Mouse (Mus musculus) small intestine, adult 2 months (tissue): ENCODE measurements around the gene Mettl27.

Experiments used
- CTCF ChIP-seq: fragments of 200-500 bp; IDR thresholded peaks from 2 replicates; pipeline ENCODE4 v1.5.1; 2012; ENCODE audit warnings: low read depth, mild to moderate bottlenecking, control low read depth, inconsistent platforms, low read length, moderate library complexity, mixed read lengths; ENCODE audit not compliant: insufficient replicate concordance, insufficient read length; ENCODE audit errors: extremely low read depth
- POLR2A ChIP-seq: fragments of 200-500 bp; IDR thresholded peaks from 2 replicates; pipeline ENCODE4 v1.6.1; 2012; ENCODE audit warnings: low read depth, mild to moderate bottlenecking, control low read depth, inconsistent platforms, low read length, moderate library complexity

DNA sequence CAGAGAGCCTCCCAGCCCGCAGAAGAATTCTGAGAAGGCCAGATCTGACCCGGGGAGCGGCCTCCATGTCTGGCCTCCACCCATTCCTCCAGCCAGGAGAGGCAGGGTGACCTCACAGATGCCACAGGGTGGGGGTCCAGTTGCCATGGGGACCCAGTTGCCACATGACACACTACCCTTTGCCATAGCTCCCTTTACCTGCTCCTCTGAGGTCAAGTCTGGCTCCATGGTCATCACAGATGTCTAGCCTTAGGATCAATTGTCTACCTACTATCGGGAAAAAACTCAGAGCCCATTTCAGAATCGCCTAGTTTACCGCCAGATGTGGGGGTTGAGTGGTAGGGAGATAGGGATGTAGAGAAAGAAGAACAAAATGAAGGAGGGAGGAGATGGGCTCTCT lies 25.5 kb upstream of the Mettl27 start, which contains the start of gene Tmem270:
- TF ChIP-seq POLR2A (no peak), CTCF (no peak)
